Mouse (Mus musculus): ENCODE results near the gene Clec18a. TPM values are rescaled to one million over a fixed set of nuclear protein-coding genes. Genes with fewer than 3 reads are reported as not detected.

The Clec18a gene
- polyA plus RNA-seq, 1 experiment from 2014 or later = not detected

GRCm38 (mm10) chr8:111053827-111054518, 38.3 kb downstream of the Clec18a start:
- Histone ChIP-seq H3K27me3 (ENCODE audit: control insufficient read depth, insufficient read depth, low read length) (no peaks in the 10 kb centered on the region), H3K9ac (replicated peaks; ENCODE audit: low read depth, low read length) (no peak overlapping the region), H3K9me3 (ENCODE audit: control insufficient read depth, low read depth, low read length) (no peaks in the 10 kb centered on the region), H3K4me2 (replicated peaks; ENCODE audit: low read depth, low read length) (no peak overlapping the region), H3K27ac (ENCODE audit: low read length) (no peak overlapping the region), H3K36me3 (ENCODE audit: control insufficient read depth, insufficient read depth, low read length) (peaks cover 62% of the 10 kb centered on the region), H3K4me1 (ENCODE audit: control insufficient read depth, insufficient read depth, low read length) (peaks cover 8% of the 10 kb centered on the region; the same call in 1 of the 2 replicates), H3K4me3 (ENCODE audit: low read depth, low read length) (no peak overlapping the region)
- ATAC-seq (ENCODE audit: insufficient number of reproducible peaks, insufficient read depth, low FRiP score, low read depth) = no peak
- WGBS = 96% methylated on average over 12 of the region's 12 CpGs

DNA sequence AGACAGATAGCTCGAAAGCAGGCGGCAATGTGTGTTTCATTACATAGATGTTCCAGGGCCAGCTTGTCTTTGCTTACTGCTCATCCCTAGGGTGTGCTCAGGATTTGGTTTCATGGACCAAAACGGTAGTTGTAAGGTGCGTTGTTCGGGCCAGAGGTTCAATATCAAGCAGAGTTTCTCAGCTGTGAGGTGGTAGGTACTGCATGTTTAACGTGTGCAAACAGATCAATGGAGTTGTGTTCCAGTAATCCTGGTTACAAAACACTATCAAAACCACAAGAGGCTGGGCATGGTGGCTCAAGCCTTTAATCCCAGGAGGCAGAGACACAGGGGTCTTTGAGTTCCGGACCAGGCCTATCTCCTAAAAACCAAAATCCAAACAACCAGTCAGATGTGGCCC, 43.1 kb downstream of the Clec18a start:
- 95% methylated on average over 7 of the region's 7 CpGs for WGBS
- ATAC-seq (ENCODE audit: insufficient number of reproducible peaks, insufficient read depth, low FRiP score, low read depth) = no peak
- Histone ChIP-seq H3K4me2 (replicated peaks; ENCODE audit: low read depth, low read length) (no peak overlapping the region), H3K4me3 (ENCODE audit: low read depth, low read length) (no peak overlapping the region), H3K9ac (replicated peaks; ENCODE audit: low read depth, low read length) (no peak overlapping the region), H3K36me3 (ENCODE audit: control insufficient read depth, insufficient read depth, low read length) (peaks cover 94% of the 10 kb centered on the region), H3K27me3 (ENCODE audit: control insufficient read depth, insufficient read depth, low read length) (no peaks in the 10 kb centered on the region), H3K27ac (ENCODE audit: low read length) (no peak overlapping the region), H3K9me3 (ENCODE audit: control insufficient read depth, low read depth, low read length) (no peaks in the 10 kb centered on the region), H3K4me1 (ENCODE audit: control insufficient read depth, insufficient read depth, low read length) (no peaks in the 10 kb centered on the region)

DNA sequence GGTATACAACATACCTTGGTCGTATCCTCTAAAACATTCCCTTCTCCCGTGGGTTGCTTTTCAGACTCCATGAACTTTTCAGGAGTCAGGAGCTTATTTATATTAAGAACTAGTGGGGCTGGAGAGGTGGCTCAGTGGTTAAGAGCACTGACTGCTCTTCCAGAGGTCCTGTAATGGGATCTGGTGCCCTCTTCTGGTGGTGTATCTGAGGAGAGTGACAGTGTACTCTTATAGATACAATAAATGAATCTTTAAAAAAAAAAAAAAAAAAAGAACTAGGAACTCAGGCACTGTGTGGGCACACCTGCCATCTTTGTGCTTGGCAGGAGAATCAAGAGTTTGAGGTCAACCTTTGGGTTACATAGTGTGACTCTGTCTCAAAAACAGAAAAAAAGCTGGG, 43.5 kb downstream of the Clec18a start:
- no peaks in the 10 kb centered on the region for H3K4me1 ChIP-seq (ENCODE audit: control insufficient read depth, insufficient read depth, low read length)
- no peak overlapping the region for H3K4me3 ChIP-seq (ENCODE audit: low read depth, low read length)
- no peak for ATAC-seq (ENCODE audit: insufficient number of reproducible peaks, insufficient read depth, low FRiP score, low read depth)
- no peak overlapping the region for H3K9ac ChIP-seq (replicated peaks; ENCODE audit: low read depth, low read length)
- H3K9me3 ChIP-seq (ENCODE audit: control insufficient read depth, low read depth, low read length) = no peaks in the 10 kb centered on the region
- H3K4me2 ChIP-seq (replicated peaks; ENCODE audit: low read depth, low read length) = no peak overlapping the region
- no peak overlapping the region for H3K27ac ChIP-seq (ENCODE audit: low read length)
- WGBS = 87% methylated on average over 2 of the region's 2 CpGs
- peaks cover 92% of the 10 kb centered on the region for H3K36me3 ChIP-seq (ENCODE audit: control insufficient read depth, insufficient read depth, low read length)
- no peaks in the 10 kb centered on the region for H3K27me3 ChIP-seq (ENCODE audit: control insufficient read depth, insufficient read depth, low read length)

DNA sequence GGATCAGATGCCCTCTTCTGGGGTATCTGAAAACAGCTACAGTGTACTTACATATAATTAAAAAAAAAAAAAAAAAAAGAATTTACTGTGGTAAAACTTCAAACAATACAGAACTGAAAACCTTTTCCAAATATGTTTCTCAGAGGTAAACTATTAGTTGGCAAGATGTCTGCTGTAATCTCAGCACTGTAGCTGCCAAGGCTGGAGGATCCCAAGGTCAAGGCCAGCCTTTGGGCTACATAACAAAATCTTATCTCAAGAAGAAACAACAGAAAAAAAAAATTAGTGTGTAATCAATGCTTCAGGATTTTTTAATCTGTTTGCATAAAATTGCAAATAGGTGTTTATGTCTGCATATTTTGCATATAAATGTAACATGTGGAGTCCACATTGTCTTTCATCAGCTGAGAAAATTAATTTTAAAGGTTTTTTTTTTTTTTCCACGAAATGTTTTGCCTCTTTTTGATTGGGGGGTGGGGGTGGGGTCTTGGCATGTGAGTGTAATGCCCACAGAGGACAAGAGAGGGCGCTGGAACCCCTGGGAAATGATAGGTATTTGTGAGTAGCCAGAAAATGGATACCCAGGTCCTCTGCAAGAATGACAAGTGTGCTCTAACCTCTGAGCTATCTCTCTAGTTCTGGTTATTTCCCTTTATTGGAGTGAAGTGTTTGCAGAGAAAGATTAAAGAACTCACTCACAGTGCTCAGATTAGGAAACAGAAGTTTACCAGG, 48.1 kb downstream of the Clec18a start:
- H3K9me3 ChIP-seq (ENCODE audit: control insufficient read depth, low read depth, low read length) = no peaks in the 10 kb centered on the region
- no peak overlapping the region for H3K4me3 ChIP-seq (ENCODE audit: low read depth, low read length)
- H3K27me3 ChIP-seq (ENCODE audit: control insufficient read depth, insufficient read depth, low read length) = no peaks in the 10 kb centered on the region
- WGBS = 54% methylated on average over 2 of the region's 2 CpGs
- H3K36me3 ChIP-seq (ENCODE audit: control insufficient read depth, insufficient read depth, low read length) = peaks cover 91% of the 10 kb centered on the region
- no peak overlapping the region for H3K4me2 ChIP-seq (replicated peaks; ENCODE audit: low read depth, low read length)
- H3K9ac ChIP-seq (replicated peaks; ENCODE audit: low read depth, low read length) = no peak overlapping the region
- no peak overlapping the region for H3K27ac ChIP-seq (ENCODE audit: low read length)
- H3K4me1 ChIP-seq (ENCODE audit: control insufficient read depth, insufficient read depth, low read length) = no peaks in the 10 kb centered on the region
- no peak for ATAC-seq (ENCODE audit: insufficient number of reproducible peaks, insufficient read depth, low FRiP score, low read depth)

GRCm38 (mm10) chr8:111042546-111042945, 49.7 kb downstream of the Clec18a start:
- Histone ChIP-seq H3K36me3 (ENCODE audit: control insufficient read depth, insufficient read depth, low read length) (peaks cover 82% of the 10 kb centered on the region), H3K27me3 (ENCODE audit: control insufficient read depth, insufficient read depth, low read length) (no peaks in the 10 kb centered on the region), H3K4me2 (replicated peaks; ENCODE audit: low read depth, low read length) (no peak overlapping the region), H3K4me3 (ENCODE audit: low read depth, low read length) (no peak overlapping the region), H3K27ac (ENCODE audit: low read length) (no peak overlapping the region), H3K4me1 (ENCODE audit: control insufficient read depth, insufficient read depth, low read length) (no peaks in the 10 kb centered on the region), H3K9me3 (ENCODE audit: control insufficient read depth, low read depth, low read length) (no peaks in the 10 kb centered on the region), H3K9ac (replicated peaks; ENCODE audit: low read depth, low read length) (no peak overlapping the region)
- WGBS = 96% methylated on average over 19 of the region's 19 CpGs
- no peak for ATAC-seq (ENCODE audit: insufficient number of reproducible peaks, insufficient read depth, low FRiP score, low read depth)

DNA sequence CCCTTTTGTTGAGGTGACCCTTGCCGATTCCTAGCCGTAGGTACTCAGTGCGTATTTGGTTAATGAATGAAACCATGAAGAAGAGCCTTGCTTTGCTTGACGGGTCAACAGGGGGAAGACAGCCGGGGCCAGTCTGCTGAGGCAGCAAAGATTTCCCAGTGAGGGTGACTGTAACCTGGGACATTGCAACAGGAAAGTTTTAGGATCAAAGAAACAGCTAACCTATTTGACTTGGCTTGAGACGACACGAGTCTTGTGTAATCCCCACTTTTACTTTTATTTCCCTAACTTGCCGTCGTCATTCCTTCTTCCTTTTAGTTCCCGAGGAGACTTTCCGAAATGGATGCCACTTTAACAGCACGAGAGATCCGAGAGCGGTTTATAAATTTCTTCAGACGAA, 55.6 kb downstream of the Clec18a start:
- 93% methylated on average over 15 of the region's 15 CpGs for WGBS
- Histone ChIP-seq H3K36me3 (ENCODE audit: control insufficient read depth, insufficient read depth, low read length) (peaks cover 33% of the 10 kb centered on the region), H3K27ac (ENCODE audit: low read length) (no peak overlapping the region), H3K9ac (replicated peaks; ENCODE audit: low read depth, low read length) (no peak overlapping the region), H3K4me1 (ENCODE audit: control insufficient read depth, insufficient read depth, low read length) (peaks cover 6% of the 10 kb centered on the region; the same call in 1 of the 2 replicates), H3K27me3 (ENCODE audit: control insufficient read depth, insufficient read depth, low read length) (no peaks in the 10 kb centered on the region), H3K4me3 (ENCODE audit: low read depth, low read length) (no peak overlapping the region), H3K4me2 (replicated peaks; ENCODE audit: low read depth, low read length) (no peak overlapping the region), H3K9me3 (ENCODE audit: control insufficient read depth, low read depth, low read length) (no peaks in the 10 kb centered on the region)
- ATAC-seq (ENCODE audit: insufficient number of reproducible peaks, insufficient read depth, low FRiP score, low read depth) = no peak

DNA sequence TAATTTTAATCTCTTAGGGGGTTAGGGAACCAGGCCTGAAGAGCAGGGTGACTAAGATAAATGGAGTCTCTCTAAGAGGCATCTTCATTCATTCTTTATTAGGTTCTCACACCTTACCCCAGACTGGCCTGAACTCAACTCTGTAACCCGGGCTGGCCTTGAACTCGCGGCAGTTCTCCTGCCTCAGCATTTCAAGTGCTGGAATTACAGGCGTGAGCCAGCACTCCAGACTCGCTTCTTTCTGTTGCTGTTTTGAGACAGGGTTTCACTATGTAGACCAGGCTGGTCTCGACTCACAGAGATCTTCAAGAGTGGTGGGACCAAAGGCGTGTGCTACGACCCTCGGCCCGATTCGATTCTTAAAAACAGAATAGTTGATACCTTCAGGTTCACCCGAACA, 58.0 kb downstream of the Clec18a start:
- peak overlapping the region; percentile 83 for H3K4me3 ChIP-seq (ENCODE audit: low read depth, low read length)
- H3K4me1 ChIP-seq (ENCODE audit: control insufficient read depth, insufficient read depth, low read length) = peaks cover 6% of the 10 kb centered on the region; the same call in 1 of the 2 replicates
- peaks cover 14% of the 10 kb centered on the region; the same call in 1 of the 2 replicates for H3K36me3 ChIP-seq (ENCODE audit: control insufficient read depth, insufficient read depth, low read length)
- H3K4me2 ChIP-seq (replicated peaks; ENCODE audit: low read depth, low read length) = peak overlapping the region; percentile 66
- 20% methylated on average over 12 of the region's 12 CpGs for WGBS
- H3K27me3 ChIP-seq (ENCODE audit: control insufficient read depth, insufficient read depth, low read length) = no peaks in the 10 kb centered on the region
- ATAC-seq (ENCODE audit: insufficient number of reproducible peaks, insufficient read depth, low FRiP score, low read depth) = no peak
- peak overlapping the region; percentile 73 for H3K9ac ChIP-seq (replicated peaks; ENCODE audit: low read depth, low read length)
- H3K27ac ChIP-seq (ENCODE audit: low read length) = peak overlapping the region; percentile 71
- H3K9me3 ChIP-seq (ENCODE audit: control insufficient read depth, low read depth, low read length) = no peaks in the 10 kb centered on the region

DNA sequence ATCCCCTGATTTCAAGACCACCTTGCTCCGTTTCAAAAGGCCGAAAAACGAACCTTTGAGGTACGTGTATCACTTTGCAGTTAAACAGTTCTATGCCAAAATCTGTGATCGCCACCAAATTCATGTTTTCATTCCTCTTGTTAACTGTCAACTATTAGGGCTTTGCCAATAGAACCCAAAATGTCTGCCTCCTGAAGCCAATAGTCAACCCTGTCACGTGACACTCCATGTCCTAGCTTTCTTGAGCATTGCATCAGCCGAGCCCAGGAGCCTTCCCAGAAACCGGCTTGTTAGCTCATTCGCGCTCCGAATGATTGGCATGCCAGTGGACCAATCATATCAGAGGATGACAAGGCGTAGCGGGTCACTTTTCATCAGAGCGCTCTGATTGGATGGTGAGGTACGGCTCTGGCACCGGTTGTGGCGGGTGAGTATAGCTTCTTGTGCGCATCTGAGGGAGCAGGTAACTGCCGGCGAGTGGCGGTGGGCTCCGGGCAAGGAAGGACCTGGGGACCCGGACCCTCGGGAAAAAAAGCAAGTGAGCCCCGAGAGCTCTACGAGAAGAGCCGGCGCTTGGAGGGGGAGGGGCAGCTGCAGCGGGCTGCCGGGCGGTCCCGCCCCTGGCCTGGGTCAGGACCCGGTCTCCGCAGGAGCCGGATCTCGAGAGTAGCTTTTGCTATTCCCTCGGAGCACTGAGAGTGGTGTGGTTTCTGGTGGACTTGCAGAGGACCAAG, 58.6 kb downstream of the Clec18a start:
- H3K4me3 ChIP-seq (ENCODE audit: low read depth, low read length) = peak overlapping the region; percentile 83
- H3K9ac ChIP-seq (replicated peaks; ENCODE audit: low read depth, low read length) = peak overlapping the region; percentile 73
- WGBS = 7% methylated on average over 37 of the region's 37 CpGs
- no peaks in the 10 kb centered on the region for H3K9me3 ChIP-seq (ENCODE audit: control insufficient read depth, low read depth, low read length)
- H3K36me3 ChIP-seq (ENCODE audit: control insufficient read depth, insufficient read depth, low read length) = peaks cover 8% of the 10 kb centered on the region; the same call in 1 of the 2 replicates
- H3K4me1 ChIP-seq (ENCODE audit: control insufficient read depth, insufficient read depth, low read length) = peaks cover 6% of the 10 kb centered on the region; the same call in 1 of the 2 replicates
- peak; percentile 99 for ATAC-seq (ENCODE audit: insufficient number of reproducible peaks, insufficient read depth, low FRiP score, low read depth)
- no peaks in the 10 kb centered on the region for H3K27me3 ChIP-seq (ENCODE audit: control insufficient read depth, insufficient read depth, low read length)
- peak overlapping the region; percentile 66 for H3K4me2 ChIP-seq (replicated peaks; ENCODE audit: low read depth, low read length)
- H3K27ac ChIP-seq (ENCODE audit: low read length) = peak overlapping the region; percentile 71
